19 mouse cellular contexts compared by ENCODE assay signal in genomic region chr11:103257938-103258481, GRCm38 (mm10). TPM values are rescaled to one million over a fixed set of nuclear protein-coding genes. Genes with fewer than 3 reads are reported as not detected.
A peak's percentile ranks its signal among the peaks of the same experiment; 100 is the strongest.
DNase-seq lines count a peak whose midpoint lies in the region; ATAC-seq and TF ChIP-seq lines count a peak whose summit lies in the region.
"Had no signal": no experiment of that assay in that cellular context is flagged by ENCODE, and none has a peak within 500 bp of the region (broad histone marks: within the 10 kb centered on the region; RNA-seq: fewer than 3 reads in every experiment).

No protein-coding gene starts in this region.

- DNase-seq in liver, postnatal 0 days, result no peak
- DNase-seq in liver, embryonic 11.5 days (ENCODE audit: low spot score), result no peak
- DNase-seq in CH12.LX (ENCODE audit: extremely low read depth), result peak; percentile 80
- DNase-seq in adrenal gland, postnatal 36 days, result peak; percentile 49 to 69
- DNase-seq in Muller cell, postnatal 12 days (ENCODE audit: inconsistent ontology term), result no peak
- DNase-seq in ovary, adult 18-20 months (ENCODE audit: low spot score), result no peak
- DNase-seq in left cerebral cortex, postnatal 14 days (ENCODE audit: low spot score in 2 of 2), result no peak
- DNase-seq: cerebellum, postnatal 14 days; gastrocnemius, postnatal 25 days; kidney, postnatal 10 days; right cerebral cortex, adult 18-20 months had no signal

- TF ChIP-seq CTCF in liver, postnatal 0 days (IDR thresholded peaks at IDR 0.05; ENCODE audit: low read depth), result no peak
- no peak for TF ChIP-seq CTCF in CH12.LX (conservative IDR thresholded peaks at IDR 0.05 in 1 of 2, IDR thresholded peaks at IDR 0.05 in 1 of 2; ENCODE audit: low read depth in 2 of 2, low read length in 2 of 2)

- peak; percentile 25; the same call in 1 of the 2 replicates for ATAC-seq in liver, postnatal 0 days
- ATAC-seq in liver, embryonic 11.5 days (replicated peaks; ENCODE audit: low FRiP score), result no peak
- peak; percentile 70 for ATAC-seq in megakaryocyte, adult 5-6 weeks (ENCODE audit: poor library complexity, severe bottlenecking)
- ATAC-seq: forebrain, embryonic 14.5 days had no signal

- intact Hi-C loops in left cerebral cortex, postnatal 14 days (cut with DNase I), result no loop called here

- H3K4me3 ChIP-seq in liver, postnatal 0 days (ENCODE audit: low read depth, low read length), result no peak overlapping the region
- H3K4me3 ChIP-seq in liver, embryonic 11.5 days (ENCODE audit: low read depth, low read length), result no peak overlapping the region
- H3K4me3 ChIP-seq in CH12.LX (replicated peaks in 1 of 3; ENCODE audit: low read depth in 2 of 3, low read length in 2 of 3, poor library complexity in 1 of 3), result no peak overlapping the region
- H3K4me3 ChIP-seq: limb, embryonic 15.5 days had no signal

- TF ChIP-seq EP300 in liver, postnatal 0 days (IDR thresholded peaks at IDR 0.05; ENCODE audit: low read depth), result no peak
- TF ChIP-seq EP300 in CH12.LX (IDR thresholded peaks at IDR 0.05; ENCODE audit: low read length), result peak; percentile 72

- in situ Hi-C loops in CH12.LX (cut with MboI; ENCODE audit: low pct_ligation_motif_present, low pct_unique_long_range_greater_than_20kb, low sequenced_read_pairs), result no loop called here

- H3K27ac ChIP-seq in liver, postnatal 0 days (ENCODE audit: low read depth), result peak overlapping the region; percentile 36
- no peak overlapping the region for H3K27ac ChIP-seq in liver, embryonic 11.5 days (ENCODE audit: low read depth, low read length)
- peak overlapping the region; percentile 50 for H3K27ac ChIP-seq in CH12.LX (ENCODE audit: insufficient read depth, low read depth)
- H3K27ac ChIP-seq: limb, embryonic 15.5 days had no signal

- H3K79me2 ChIP-seq in CH12.LX (replicated peaks; ENCODE audit: control insufficient read depth, extremely low read depth, insufficient read depth, poor library complexity, severe bottlenecking), result peaks cover 14% of the 10 kb centered on the region

- no peaks in the 10 kb centered on the region for H3K9me3 ChIP-seq in liver, postnatal 0 days (ENCODE audit: low read length)
- H3K9me3 ChIP-seq in liver, embryonic 11.5 days (ENCODE audit: control insufficient read depth, low read length), result no peaks in the 10 kb centered on the region
- no peaks in the 10 kb centered on the region for H3K9me3 ChIP-seq in CH12.LX (replicated peaks; ENCODE audit: low read length)
- H3K9me3 ChIP-seq: limb, embryonic 15.5 days had no signal

- TF ChIP-seq RAD21 in CH12.LX (IDR thresholded peaks at IDR 0.05; ENCODE audit: low read depth, low read length), result no peak

- peaks cover 36% of the 10 kb centered on the region for H3K4me1 ChIP-seq in liver, postnatal 0 days (ENCODE audit: insufficient read depth)
- H3K4me1 ChIP-seq in liver, embryonic 11.5 days (replicated peaks; ENCODE audit: control insufficient read depth, insufficient read depth, low read length), result peaks cover 5% of the 10 kb centered on the region
- H3K4me1 ChIP-seq in CH12.LX (ENCODE audit: control insufficient read depth in 1 of 2, insufficient read depth in 2 of 2), result peaks cover 54 to 91% of the 10 kb centered on the region in 2 experiments

- dilution Hi-C loops in CH12.LX (cut with MboI; ENCODE audit: extremely low pct_ligation_motif_present, extremely low pct_unique_long_range_greater_than_20kb, low sequenced_read_pairs), result no loop called here

- no peaks in the 10 kb centered on the region for H3K27me3 ChIP-seq in liver, postnatal 0 days (ENCODE audit: insufficient read depth, low read length)
- no peaks in the 10 kb centered on the region for H3K27me3 ChIP-seq in liver, embryonic 11.5 days (replicated peaks; ENCODE audit: control insufficient read depth, insufficient read depth, low read length)
- H3K27me3 ChIP-seq in CH12.LX (replicated peaks), result no peaks in the 10 kb centered on the region
- H3K27me3 ChIP-seq: limb, embryonic 15.5 days had no signal

- H3K9ac ChIP-seq in liver, postnatal 0 days (replicated peaks), result no peak overlapping the region
- no peak overlapping the region for H3K9ac ChIP-seq in liver, embryonic 11.5 days (ENCODE audit: low read depth, low read length)
- no peak overlapping the region for H3K9ac ChIP-seq in CH12.LX (ENCODE audit: insufficient read depth, low read depth)
- H3K9ac ChIP-seq: limb, embryonic 15.5 days had no signal

- no peaks in the 10 kb centered on the region for H3K36me3 ChIP-seq in liver, postnatal 0 days (replicated peaks; ENCODE audit: insufficient read depth, low read length)
- no peaks in the 10 kb centered on the region for H3K36me3 ChIP-seq in liver, embryonic 11.5 days (ENCODE audit: control insufficient read depth, insufficient read depth, low read length)
- H3K36me3 ChIP-seq in CH12.LX (replicated peaks in 1 of 2; ENCODE audit: control insufficient read depth in 1 of 2, insufficient read depth in 1 of 2, low read length in 1 of 2), result peaks cover 0 to 35% of the 10 kb centered on the region in 2 experiments
- H3K36me3 ChIP-seq: limb, embryonic 15.5 days had no signal

- 43% methylated on average over 4 of the region's 4 CpGs for WGBS in liver, postnatal 0 days (ENCODE audit: insufficient replicate concordance)
- WGBS in liver, embryonic 11.5 days, result 50% methylated on average over 4 of the region's 4 CpGs

- peak overlapping the region; percentile 13; the same call in 1 of the 2 replicates for H3K4me2 ChIP-seq in liver, postnatal 0 days (ENCODE audit: low read depth, low read length)
- H3K4me2 ChIP-seq in liver, embryonic 11.5 days, result no peak overlapping the region
- 0 out of 2 replicates have a peak overlapping the region, but pooled peaks have one; percentile 3 for H3K4me2 ChIP-seq in CH12.LX (ENCODE audit: insufficient read depth, low read depth, poor library complexity, severe bottlenecking)
- H3K4me2 ChIP-seq: limb, embryonic 15.5 days; midbrain, embryonic 11.5 days had no signal

- TF ChIP-seq POLR2A in CH12.LX (IDR thresholded peaks at IDR 0.05; ENCODE audit: low read depth, low read length), result no peak

TF ChIP-seq in CH12.LX, 34 proteins besides CTCF, POLR2A, EP300 and RAD21 (continues in another document):
- no peak for TF ChIP-seq CHD1 (IDR thresholded peaks at IDR 0.05; ENCODE audit: low read depth, low read length)
- no peak for TF ChIP-seq GABPA (IDR thresholded peaks at IDR 0.05; ENCODE audit: insufficient replicate concordance, low read depth, low read length)
- no peak for TF ChIP-seq MAFK (IDR thresholded peaks at IDR 0.05; ENCODE audit: insufficient replicate concordance, low read length)
- 0 out of 2 replicates have a peak, but pooled peaks have one; percentile 59 for TF ChIP-seq IRF4 (IDR thresholded peaks at IDR 0.05; ENCODE audit: low read depth, low read length)
- TF ChIP-seq JUND (conservative IDR thresholded peaks at IDR 0.05; ENCODE audit: low read depth, low read length), result 0 out of 2 replicates have a peak, but pooled peaks have one; percentile 18
- TF ChIP-seq JUN (IDR thresholded peaks at IDR 0.05; ENCODE audit: insufficient read depth, low read depth, low read length), result peak; percentile 36; the same call in 1 of the 2 replicates
- no peak for TF ChIP-seq PAX5 (IDR thresholded peaks at IDR 0.05; ENCODE audit: low read length)
- TF ChIP-seq CHD2 (IDR thresholded peaks at IDR 0.05; ENCODE audit: low read length), result 0 out of 2 replicates have a peak, but pooled peaks have one; percentile 30
- TF ChIP-seq TCF12 (IDR thresholded peaks at IDR 0.05; ENCODE audit: low read depth, low read length), result peak; percentile 44; the same call in 1 of the 2 replicates
- TF ChIP-seq MXI1 (IDR thresholded peaks at IDR 0.05; ENCODE audit: low read depth, low read length), result no peak
- TF ChIP-seq USF2 (conservative IDR thresholded peaks at IDR 0.05; ENCODE audit: low read depth, low read length), result no peak
- no peak for TF ChIP-seq MYC (IDR thresholded peaks at IDR 0.05; ENCODE audit: low read depth, low read length)
- TF ChIP-seq MAZ (IDR thresholded peaks at IDR 0.05; ENCODE audit: low read depth, low read length), result no peak
- TF ChIP-seq ZNF384 (IDR thresholded peaks at IDR 0.05; ENCODE audit: low read depth, low read length), result no peak
- no peak for TF ChIP-seq SMC3 (IDR thresholded peaks at IDR 0.05; ENCODE audit: low read depth, low read length)
- TF ChIP-seq E2F4 (IDR thresholded peaks at IDR 0.05; ENCODE audit: insufficient replicate concordance, low read depth, low read length), result no peak
- no peak for TF ChIP-seq ZKSCAN1 (IDR thresholded peaks at IDR 0.05; ENCODE audit: borderline replicate concordance, low read depth, low read length)
- no peak for TF ChIP-seq ZC3H11A (IDR thresholded peaks at IDR 0.05; ENCODE audit: low read depth, low read length)

RNA-seq across cellular contexts. Expression of gene Map3k14, which starts 9.3 kb away (rescaled TPM):
- 0.67 and 0.78 TPM in 2 replicates for polyA plus RNA-seq in liver, postnatal 0 days (2015; fragmentation: Nextera tagmentation; extraction: Ambion mirVana)
- polyA plus RNA-seq in liver, embryonic 11.5 days (2014; fragmentation: Nextera tagmentation; extraction: Ambion mirVana), result 1.1 and 1.6 TPM in 2 replicates
- total RNA-seq in CH12.LX (2012; rRNA removed) (9.9 TPM in 2 replicates), CH12.LX (2014; rRNA removed) (4.2 and 4.5 TPM in 2 replicates)
- polyA plus RNA-seq in CH12.LX (2012; ENCODE audit: insufficient read length, low read depth), result 9.0 and 11.2 TPM in 2 replicates
- 1 to 10 TPM; 4.7 to 7.7 TPM for total RNA-seq in adrenal gland, postnatal 36 days (2021)
- total RNA-seq in megakaryocyte, adult 5-6 weeks (2015), result 14.5 and 16.6 TPM in 2 replicates
- 15.4 and 15.7 TPM in 2 replicates for total RNA-seq in megakaryocyte, adult 5-6 weeks (2017)
- 1 to 10 TPM; 2.6 to 3.8 TPM for total RNA-seq in left cerebral cortex, postnatal 14 days (2021)

RNA-seq across cellular contexts. Expression of gene Spata32, which starts 39.8 kb away (rescaled TPM):
- polyA plus RNA-seq in liver, postnatal 0 days (2015; fragmentation: Nextera tagmentation; extraction: Ambion mirVana), result not detected in 2 replicates
- polyA plus RNA-seq in liver, embryonic 11.5 days (2014; fragmentation: Nextera tagmentation; extraction: Ambion mirVana), result not detected in 2 replicates
- not detected in 2 replicates for total RNA-seq in CH12.LX (2012; rRNA removed)
- not detected in 2 replicates for total RNA-seq in CH12.LX (2014; rRNA removed)
- not detected in 2 replicates for polyA plus RNA-seq in CH12.LX (2012; ENCODE audit: insufficient read length, low read depth)
- not detected for total RNA-seq in adrenal gland, postnatal 36 days (2021)
- not detected in 2 replicates for total RNA-seq in megakaryocyte, adult 5-6 weeks (2015)
- total RNA-seq in megakaryocyte, adult 5-6 weeks (2017), result not detected in 2 replicates
- 1 to 10 TPM; 1.0 to 1.2 TPM for total RNA-seq in left cerebral cortex, postnatal 14 days (2021)
- total RNA-seq: gastrocnemius, postnatal 25 days had no signal
- polyA plus RNA-seq: embryonic facial prominence, embryonic 14.5 days; forebrain, embryonic 14.5 days; heart, postnatal 0 days; limb, embryonic 15.5 days; midbrain, embryonic 11.5 days; neural tube, embryonic 11.5 days; stomach, embryonic 16.5 days had no signal

RNA-seq across cellular contexts. Expression of gene 1700023F06Rik, which starts 49.7 kb away (rescaled TPM):
- polyA plus RNA-seq in liver, postnatal 0 days (2015; fragmentation: Nextera tagmentation; extraction: Ambion mirVana), result 0.09 TPM in 1 of 2 replicates, not detected in the other
- 0.15 TPM in 1 of 2 replicates, not detected in the other for polyA plus RNA-seq in liver, embryonic 11.5 days (2014; fragmentation: Nextera tagmentation; extraction: Ambion mirVana)
- not detected in 2 replicates for total RNA-seq in CH12.LX (2012; rRNA removed)
- total RNA-seq in CH12.LX (2014; rRNA removed), result not detected in 2 replicates
- not detected in 2 replicates for polyA plus RNA-seq in CH12.LX (2012; ENCODE audit: insufficient read length, low read depth)
- not detected for total RNA-seq in adrenal gland, postnatal 36 days (2021)
- not detected in 2 replicates for total RNA-seq in megakaryocyte, adult 5-6 weeks (2015)
- not detected in 2 replicates for total RNA-seq in megakaryocyte, adult 5-6 weeks (2017)
- 1 to 10 TPM; 2.3 TPM for total RNA-seq in left cerebral cortex, postnatal 14 days (2021)
- total RNA-seq: gastrocnemius, postnatal 25 days had no signal
- polyA plus RNA-seq: heart, postnatal 0 days; neural tube, embryonic 11.5 days had no signal

Comparison
In these comparisons a context has a peak if more than half of its experiments do, and no peak if none do; other contexts are left out.
1. DNase-seq: peak in CH12.LX (single experiment) and adrenal gland, postnatal 36 days (2 of 2); none in liver, postnatal 0 days (single experiment), liver, embryonic 11.5 days (single experiment), Muller cell, postnatal 12 days (single experiment), ovary, adult 18-20 months (single experiment) and left cerebral cortex, postnatal 14 days (0 of 2).